In genomic region chr1:192789828-192790227, GRCm38 (mm10) we compare ENCODE assay signal across 9 mouse cellular contexts. TPM values are rescaled to one million over a fixed set of nuclear protein-coding genes. Genes with fewer than 3 reads are reported as not detected.
DNase-seq lines count a peak whose midpoint lies in the region; ATAC-seq lines count a peak whose summit lies in the region.
"Had no signal": no experiment of that assay in that cellular context is flagged by ENCODE, and none has a peak within 500 bp of the region (broad histone marks: within the 10 kb centered on the region; RNA-seq: fewer than 3 reads in every experiment).

No protein-coding gene starts in this region.

- H3K4me3 ChIP-seq in hindbrain, embryonic 14.5 days (replicated peaks; ENCODE audit: low read length): no peak overlapping the region
- H3K4me3 ChIP-seq in hindbrain, embryonic 11.5 days (ENCODE audit: low read depth, low read length): no peak overlapping the region
- no peak overlapping the region for H3K4me3 ChIP-seq in hindbrain, embryonic 16.5 days (ENCODE audit: low read length)
- H3K4me3 ChIP-seq: megakaryocyte, embryonic 14.5 days had no signal

- no peaks in the 10 kb centered on the region for H3K9me3 ChIP-seq in hindbrain, embryonic 14.5 days (ENCODE audit: control insufficient read depth, low read length)
- H3K9me3 ChIP-seq in hindbrain, embryonic 11.5 days (ENCODE audit: control insufficient read depth, low read length): no peaks in the 10 kb centered on the region
- H3K9me3 ChIP-seq in hindbrain, embryonic 16.5 days (ENCODE audit: control insufficient read depth, low read length): no peaks in the 10 kb centered on the region
- H3K9me3 ChIP-seq: megakaryocyte, embryonic 14.5 days had no signal

- H3K4me2 ChIP-seq in hindbrain, embryonic 14.5 days (replicated peaks): no peak overlapping the region
- H3K4me2 ChIP-seq in hindbrain, embryonic 11.5 days (replicated peaks; ENCODE audit: low read depth, low read length): no peak overlapping the region
- H3K4me2 ChIP-seq in hindbrain, embryonic 16.5 days (ENCODE audit: low read length): no peak overlapping the region

- WGBS in hindbrain, embryonic 14.5 days: 75% methylated on average over 11 of the region's 11 CpGs
- 74% methylated on average over 11 of the region's 11 CpGs for WGBS in hindbrain, embryonic 11.5 days
- 71% methylated on average over 11 of the region's 11 CpGs for WGBS in hindbrain, embryonic 16.5 days

- no peak for DNase-seq in hindbrain, embryonic 14.5 days (ENCODE audit: low spot score)
- DNase-seq in hindbrain, embryonic 11.5 days (ENCODE audit: low spot score): no peak
- peak; percentile 81 for DNase-seq in forelimb bud, embryonic 11.5 days (ENCODE audit: low read depth, low spot score)
- DNase-seq in lung, postnatal 25 days (ENCODE audit: low spot score): peak; percentile 67
- DNase-seq in left cerebral cortex, postnatal 14 days (ENCODE audit: low spot score in 2 of 2): no peak
- no peak for DNase-seq in frontal cortex, postnatal 25 days (ENCODE audit: low spot score in 2 of 2)

- ATAC-seq in hindbrain, embryonic 14.5 days (ENCODE audit: low FRiP score): no peak
- no peak for ATAC-seq in hindbrain, embryonic 11.5 days (ENCODE audit: low FRiP score)
- ATAC-seq in hindbrain, embryonic 16.5 days: no peak
- no peak for ATAC-seq in erythroblast, adult 5-6 weeks (replicated peaks; ENCODE audit: low FRiP score, poor library complexity, severe bottlenecking)

- H3K9ac ChIP-seq in hindbrain, embryonic 14.5 days: no peak overlapping the region
- H3K9ac ChIP-seq in hindbrain, embryonic 11.5 days (ENCODE audit: low read depth, low read length): no peak overlapping the region
- H3K9ac ChIP-seq in hindbrain, embryonic 16.5 days (ENCODE audit: low read depth, low read length): no peak overlapping the region

- H3K36me3 ChIP-seq in hindbrain, embryonic 14.5 days (replicated peaks; ENCODE audit: control insufficient read depth, insufficient read depth): no peaks in the 10 kb centered on the region
- H3K36me3 ChIP-seq in hindbrain, embryonic 11.5 days (ENCODE audit: control insufficient read depth, insufficient read depth, low read length): no peaks in the 10 kb centered on the region
- no peaks in the 10 kb centered on the region for H3K36me3 ChIP-seq in hindbrain, embryonic 16.5 days (ENCODE audit: control insufficient read depth, insufficient read depth, low read length)

- no peaks in the 10 kb centered on the region for H3K27me3 ChIP-seq in hindbrain, embryonic 14.5 days (ENCODE audit: control insufficient read depth, insufficient read depth, low read length)
- H3K27me3 ChIP-seq in hindbrain, embryonic 11.5 days (ENCODE audit: control insufficient read depth, insufficient read depth, low read length): no peaks in the 10 kb centered on the region; the same call in 1 of the 2 replicates
- no peaks in the 10 kb centered on the region for H3K27me3 ChIP-seq in hindbrain, embryonic 16.5 days (replicated peaks; ENCODE audit: control insufficient read depth, insufficient read depth, low read length)

- intact Hi-C loops in left cerebral cortex, postnatal 14 days (cut with DNase I): loop anchor here (5.0 kb wide), 2 partner anchors 62 to 122 kb away; no protein-coding TSS in a partner anchor

- peaks cover 13% of the 10 kb centered on the region for H3K4me1 ChIP-seq in hindbrain, embryonic 14.5 days (replicated peaks; ENCODE audit: control insufficient read depth, insufficient read depth, low read length)
- H3K4me1 ChIP-seq in hindbrain, embryonic 11.5 days (replicated peaks; ENCODE audit: control insufficient read depth, insufficient read depth, low read length): no peaks in the 10 kb centered on the region
- peaks cover 16% of the 10 kb centered on the region for H3K4me1 ChIP-seq in hindbrain, embryonic 16.5 days (ENCODE audit: control insufficient read depth, insufficient read depth, low read depth, low read length)

- 0 out of 2 replicates have a peak overlapping the region, but pooled peaks have one; percentile 9 for H3K27ac ChIP-seq in hindbrain, embryonic 14.5 days
- H3K27ac ChIP-seq in hindbrain, embryonic 11.5 days (ENCODE audit: low read depth, low read length): no peak overlapping the region
- H3K27ac ChIP-seq in hindbrain, embryonic 16.5 days (ENCODE audit: low read depth, low read length): 0 out of 2 replicates have a peak overlapping the region, but pooled peaks have one; percentile 59

RNA-seq across cellular contexts. Expression of gene Hhat, which starts 18.8 kb away (rescaled TPM):
- 3.5 and 3.9 TPM in 2 replicates for polyA plus RNA-seq in hindbrain, embryonic 14.5 days (2014; fragmentation: Nextera tagmentation; extraction: Ambion mirVana)
- polyA plus RNA-seq in hindbrain, embryonic 11.5 days (2014; fragmentation: Nextera tagmentation; extraction: Ambion mirVana): 5.5 and 8.0 TPM in 2 replicates
- polyA plus RNA-seq in hindbrain, embryonic 16.5 days (2015; fragmentation: Nextera tagmentation; extraction: Ambion mirVana): 3.4 and 3.5 TPM in 2 replicates
- 1 to 10 TPM; 1.2 to 1.8 TPM for total RNA-seq in left cerebral cortex, postnatal 14 days (2021)
- 0.63 TPM in 1 of 2 replicates, not detected in the other for total RNA-seq in erythroblast, adult 5-6 weeks (2015; ENCODE audit: low replicate concordance)
- total RNA-seq in erythroblast, adult 5-6 weeks (2017; ENCODE audit: low replicate concordance): not detected in 2 replicates

Comparison
In these comparisons a context has a peak if more than half of its experiments do, and no peak if none do; other contexts are left out.
1. DNase-seq: peak in forelimb bud, embryonic 11.5 days (single experiment) and lung, postnatal 25 days (single experiment); none in hindbrain, embryonic 14.5 days (single experiment), hindbrain, embryonic 11.5 days (single experiment), left cerebral cortex, postnatal 14 days (0 of 2) and frontal cortex, postnatal 25 days (0 of 2).